Mouse (Mus musculus) lung, adult 2 months (tissue): Measurements from ENCODE around the gene Ghr. TPM values are rescaled to one million over a fixed set of nuclear protein-coding genes. Genes with fewer than 3 reads are reported as not detected.

Experiments
- DNase-seq: peaks from one replicate; pipeline ENCODE4 v3.0.0; 2022
- H3K4me1 ChIP-seq: fragments of 200-500 bp; 2 replicates; pipeline ENCODE4 v1.6.1; 2011; ENCODE audit warnings: low read length; ENCODE audit not compliant: control insufficient read depth, insufficient read depth
- H3K4me3 ChIP-seq: fragments of 200-500 bp; replicated peaks from 2 replicates; pipeline ENCODE3; 2011; ENCODE audit warnings: low read depth, mild to moderate bottlenecking, control low read depth, low read length; ENCODE audit errors: extremely low read depth
- CTCF ChIP-seq: fragments of 200-500 bp; IDR thresholded peaks from 2 replicates; pipeline ENCODE4 v1.5.1; 2011; ENCODE audit warnings: mild to moderate bottlenecking, low read length, control low read depth; ENCODE audit not compliant: insufficient read depth
- POLR2A ChIP-seq: fragments of 200-500 bp; IDR thresholded peaks from 2 replicates; pipeline ENCODE4 v1.6.1; 2011; ENCODE audit warnings: low read depth, mild to moderate bottlenecking, control low read depth, low read length, borderline replicate concordance; ENCODE audit errors: extremely low read depth
- WGBS: fragments of 180-500 bp; shearing (Covaris S2); methylation state at CpG from one replicate; pipeline ENCODE4 v1.1.7; 2018; 5-methylcytosine and 5-hydroxymethylcytosine counted together
- polyA plus RNA-seq: library from polyadenylated mRNA; depleted of rRNA; stranded (reverse); fragments of >200 nt; gene quantifications from 2 replicates; pipeline ENCODE4 v1.2.3, GENCODE M21; 2012

Gene Ghr
- polyA plus RNA-seq, 1 experiment: 30.4 TPM

- WGBS: 63% methylated on average over 1 of the region's 1 CpGs
- no peak for TF ChIP-seq POLR2A
- 0 out of 2 replicates have a peak, but pooled peaks have one; percentile 20 for TF ChIP-seq CTCF
- Histone ChIP-seq H3K4me1 (peaks cover 2% of the 10 kb centered on the region; the same call in 1 of the 2 replicates), H3K4me3 (no peak overlapping the region)
- DNase-seq: no peak
Observed at GRCm38 (mm10) chr15:3330291-3330690, 253.0 kb downstream of the Ghr start.

GRCm38 (mm10) chr15:3323041-3323440 lies 260.3 kb downstream of the Ghr start:
- no peak for TF ChIP-seq CTCF
- TF ChIP-seq POLR2A: no peak
- no peak for DNase-seq
- Histone ChIP-seq H3K4me1 (no peaks in the 10 kb centered on the region), H3K4me3 (no peak overlapping the region)

GRCm38 (mm10) chr15:3319929-3320328 lies 263.4 kb downstream of the Ghr start:
- no peak overlapping the region for H3K4me3 ChIP-seq
- 90% methylated on average over 9 of the region's 9 CpGs for WGBS
- DNase-seq: no peak
- H3K4me1 ChIP-seq: no peaks in the 10 kb centered on the region; the same call in 1 of the 2 replicates
- TF ChIP-seq CTCF (no peak), POLR2A (no peak)

- 53% methylated on average over 2 of the region's 2 CpGs for WGBS
- Histone ChIP-seq H3K4me3 (no peak overlapping the region), H3K4me1 (no peaks in the 10 kb centered on the region; the same call in 1 of the 2 replicates)
- TF ChIP-seq POLR2A: no peak
- no peak for TF ChIP-seq CTCF
- DNase-seq: no peak
Observed at GRCm38 (mm10) chr15:3316617-3317016, 266.7 kb downstream of the Ghr start.

GRCm38 (mm10) chr15:3312937-3313336 lies 270.4 kb downstream of the Ghr start:
- H3K4me1 ChIP-seq: no peaks in the 10 kb centered on the region; the same call in 1 of the 2 replicates
- TF ChIP-seq CTCF (no peak), POLR2A (no peak)
- no peak for DNase-seq
- H3K4me3 ChIP-seq: no peak overlapping the region

GRCm38 (mm10) chr15:3309856-3310255 lies 273.4 kb downstream of the Ghr start:
- Histone ChIP-seq H3K4me1 (no peaks in the 10 kb centered on the region), H3K4me3 (no peak overlapping the region)
- 75% methylated on average over 3 of the region's 3 CpGs for WGBS
- TF ChIP-seq POLR2A (no peak), CTCF (no peak)
- DNase-seq: no peak

GRCm38 (mm10) chr15:3303426-3303825 lies 279.9 kb downstream of the Ghr start, which contains the start of gene Ccdc152:
Gene Ccdc152, minus strand, starts transcription at chr15:3303526.
- no peak for TF ChIP-seq CTCF
- TF ChIP-seq POLR2A: no peak
- DNase-seq: no peak
- WGBS: 92% methylated on average over 12 of the region's 12 CpGs
- H3K4me1 ChIP-seq: no peaks in the 10 kb centered on the region
- no peak within 1 kb of the TSS for H3K4me3 ChIP-seq

- TF ChIP-seq POLR2A (no peak), CTCF (no peak)
- no peaks in the 10 kb centered on the region for H3K4me1 ChIP-seq
Observed at GRCm38 (mm10) chr15:3300361-3301100, 282.8 kb downstream of the Ghr start.

GRCm38 (mm10) chr15:3297615-3298014 lies 285.7 kb downstream of the Ghr start:
- Histone ChIP-seq H3K4me3 (no peak overlapping the region), H3K4me1 (no peaks in the 10 kb centered on the region)
- DNase-seq: no peak
- TF ChIP-seq POLR2A: no peak
- TF ChIP-seq CTCF: no peak
- WGBS: 69% methylated on average over 8 of the region's 8 CpGs

More at GRCm38 (mm10) chr15:3300361-3301100, 282.8 kb downstream of the Ghr start:
- H3K4me3 ChIP-seq: no peak overlapping the region
- 71% methylated on average over 4 of the region's 4 CpGs for WGBS
- DNase-seq: no peak

GRCm38 (mm10) chr15:3295986-3296385 lies 287.3 kb downstream of the Ghr start:
- DNase-seq: no peak
- Histone ChIP-seq H3K4me1 (no peaks in the 10 kb centered on the region), H3K4me3 (no peak overlapping the region)
- TF ChIP-seq CTCF (no peak), POLR2A (no peak)
- 69% methylated on average over 1 of the region's 1 CpGs for WGBS

- no peak for TF ChIP-seq POLR2A
- no peak for TF ChIP-seq CTCF
- 38% methylated on average over 1 of the region's 1 CpGs for WGBS
- Histone ChIP-seq H3K4me1 (no peaks in the 10 kb centered on the region), H3K4me3 (no peak overlapping the region)
- DNase-seq: no peak
Observed at GRCm38 (mm10) chr15:3293477-3293876, 289.8 kb downstream of the Ghr start.
